ENCODE assay signal across 9 mouse cellular contexts in the genomic region with DNA sequence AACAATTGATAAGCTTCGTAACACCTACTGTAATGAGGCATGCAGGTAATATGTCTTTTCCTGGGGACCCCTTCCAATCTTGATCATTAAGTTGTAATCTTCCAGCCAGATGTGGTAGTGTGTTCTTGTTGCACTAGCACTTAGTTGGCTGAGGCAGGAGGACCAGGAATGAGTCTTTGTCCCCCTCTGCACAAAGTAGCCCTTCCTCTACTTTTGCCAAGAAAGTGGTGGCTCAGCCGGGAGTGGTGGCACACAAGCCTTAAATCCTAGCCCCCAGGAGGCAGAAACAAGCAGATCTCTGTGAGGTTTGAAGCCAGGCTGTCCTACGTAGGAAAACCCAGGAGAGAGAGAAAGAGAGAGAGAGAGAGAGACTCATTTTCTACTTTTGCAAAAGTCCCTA. TPM values are rescaled to one million over a fixed set of nuclear protein-coding genes. Genes with fewer than 3 reads are reported as not detected.
DNase-seq lines count a peak whose midpoint lies in the region; ATAC-seq and TF ChIP-seq lines count a peak whose summit lies in the region.
"Had no signal": no experiment of that assay in that cellular context is flagged by ENCODE, and none has a peak within 500 bp of the region (broad histone marks: within the 10 kb centered on the region; RNA-seq: fewer than 3 reads in every experiment).

No protein-coding gene starts in this region.

- no peaks in the 10 kb centered on the region for H3K9me3 ChIP-seq in heart, embryonic 14.5 days (ENCODE audit: control insufficient read depth, low read length)
- no peaks in the 10 kb centered on the region for H3K9me3 ChIP-seq in ES-Bruce4 (replicated peaks; ENCODE audit: control insufficient read depth, insufficient read depth, low read length, poor library complexity, severe bottlenecking)
- no peaks in the 10 kb centered on the region for H3K9me3 ChIP-seq in hindbrain, embryonic 12.5 days (replicated peaks)
- H3K9me3 ChIP-seq in midbrain, embryonic 10.5 days (replicated peaks) = no peaks in the 10 kb centered on the region

- ATAC-seq in heart, embryonic 14.5 days (ENCODE audit: insufficient number of reproducible peaks, insufficient read depth, low FRiP score, low read depth) = no peak
- no peak for ATAC-seq in hindbrain, embryonic 12.5 days (ENCODE audit: low FRiP score)

- no peak overlapping the region for H3K4me3 ChIP-seq in heart, embryonic 14.5 days (ENCODE audit: control insufficient read depth in 1 of 2, insufficient read depth in 1 of 2, low read depth in 1 of 2, low read length in 2 of 2)
- no peak overlapping the region for H3K4me3 ChIP-seq in ES-Bruce4 (ENCODE audit: low read depth, low read length)
- H3K4me3 ChIP-seq in hindbrain, embryonic 12.5 days = no peak overlapping the region
- H3K4me3 ChIP-seq in midbrain, embryonic 10.5 days = peak overlapping the region; percentile 51

- no peak for TF ChIP-seq CTCF in ES-Bruce4 (IDR thresholded peaks at IDR 0.05; ENCODE audit: low read depth, low read length)

- H3K4me2 ChIP-seq in heart, embryonic 14.5 days (ENCODE audit: low read length) = no peak overlapping the region
- H3K4me2 ChIP-seq in hindbrain, embryonic 12.5 days (replicated peaks) = peak overlapping the region; percentile 71; the same call in 1 of the 2 replicates

- no peaks in the 10 kb centered on the region for H3K27me3 ChIP-seq in heart, embryonic 14.5 days (ENCODE audit: control insufficient read depth, insufficient read depth, low read length)
- H3K27me3 ChIP-seq in ES-Bruce4 (ENCODE audit: control insufficient read depth, insufficient read depth, low read length, poor library complexity, severe bottlenecking) = no peaks in the 10 kb centered on the region
- H3K27me3 ChIP-seq in hindbrain, embryonic 12.5 days = no peaks in the 10 kb centered on the region
- no peaks in the 10 kb centered on the region for H3K27me3 ChIP-seq in midbrain, embryonic 10.5 days (ENCODE audit: low read depth, poor library complexity, severe bottlenecking)

- peaks cover 44 to 51% of the 10 kb centered on the region in 2 experiments for H3K4me1 ChIP-seq in heart, embryonic 14.5 days (ENCODE audit: control insufficient read depth in 2 of 2, insufficient read depth in 2 of 2, low read length in 2 of 2)
- H3K4me1 ChIP-seq in ES-Bruce4 (ENCODE audit: control insufficient read depth, insufficient read depth, low read length) = peaks cover 8% of the 10 kb centered on the region
- peaks cover 75% of the 10 kb centered on the region for H3K4me1 ChIP-seq in hindbrain, embryonic 12.5 days
- peaks cover 92% of the 10 kb centered on the region for H3K4me1 ChIP-seq in midbrain, embryonic 10.5 days

- WGBS in heart, embryonic 14.5 days = 76% methylated on average over 3 of the region's 3 CpGs
- WGBS in hindbrain, embryonic 12.5 days = 33% methylated on average over 3 of the region's 3 CpGs
- WGBS in midbrain, embryonic 10.5 days = 34% methylated on average over 3 of the region's 3 CpGs

- H3K9ac ChIP-seq in heart, embryonic 14.5 days (ENCODE audit: low read length) = peak overlapping the region; percentile 80; the same call in 1 of the 2 replicates
- no peak overlapping the region; the same call in 1 of the 2 replicates for H3K9ac ChIP-seq in ES-Bruce4 (ENCODE audit: low read depth, poor library complexity, severe bottlenecking)
- no peak overlapping the region for H3K9ac ChIP-seq in hindbrain, embryonic 12.5 days

- no peak for TF ChIP-seq POLR2A in ES-Bruce4 (IDR thresholded peaks at IDR 0.05; ENCODE audit: insufficient read depth, low read length)

- peak overlapping the region in 1 of 2 experiments; percentile 99; a peak in 3 of 4 replicates for H3K27ac ChIP-seq in heart, embryonic 14.5 days (replicated peaks in 1 of 2; ENCODE audit: control insufficient read depth in 1 of 2, insufficient read depth in 1 of 2, low read depth in 2 of 2, low read length in 2 of 2)
- peak overlapping the region; percentile 45; the same call in 1 of the 2 replicates for H3K27ac ChIP-seq in ES-Bruce4 (ENCODE audit: insufficient read depth, low read length)
- H3K27ac ChIP-seq in hindbrain, embryonic 12.5 days = peak overlapping the region; percentile 98
- H3K27ac ChIP-seq in midbrain, embryonic 10.5 days (replicated peaks) = peak overlapping the region; percentile 98

- TF ChIP-seq EP300 in ES-Bruce4 (IDR thresholded peaks at IDR 0.05; ENCODE audit: insufficient read depth, low read depth, low read length) = no peak

- no peaks in the 10 kb centered on the region for H3K36me3 ChIP-seq in heart, embryonic 14.5 days (ENCODE audit: control insufficient read depth, insufficient read depth, low read length)
- H3K36me3 ChIP-seq in ES-Bruce4 (ENCODE audit: control insufficient read depth, insufficient read depth, low read length, poor library complexity, severe bottlenecking) = no peaks in the 10 kb centered on the region
- H3K36me3 ChIP-seq in hindbrain, embryonic 12.5 days = no peaks in the 10 kb centered on the region
- no peaks in the 10 kb centered on the region for H3K36me3 ChIP-seq in midbrain, embryonic 10.5 days

- no peak for DNase-seq in heart, adult 18-20 months
- no peak for DNase-seq in midbrain, embryonic 10.5 days (ENCODE audit: low spot score)
- DNase-seq in spleen, postnatal 10 days (ENCODE audit: low spot score in 2 of 2) = no peak
- no peak for DNase-seq in testis, postnatal 10 days (ENCODE audit: low spot score)
- no peak for DNase-seq in spleen, adult 12 weeks (ENCODE audit: low spot score)
- DNase-seq: adrenal gland, adult 2 months had no signal

RNA-seq across cellular contexts. Expression of gene Btg2, which starts 17.0 kb away (rescaled TPM):
- 34.7 and 36.9 TPM in 2 replicates for polyA plus RNA-seq in heart, embryonic 14.5 days (2014; fragmentation: Nextera tagmentation; extraction: Ambion mirVana)
- 10 to 100 TPM; 31.1 to 32.0 TPM for total RNA-seq in heart, adult 18-20 months (2021)
- 109 and 112 TPM in 2 replicates for polyA plus RNA-seq in ES-Bruce4 (2011; ENCODE audit: insufficient read depth, insufficient read length, low read depth, missing spikeins)
- 90.4 and 105 TPM in 2 replicates for polyA plus RNA-seq in hindbrain, embryonic 12.5 days (2016; fragmentation: Nextera tagmentation; extraction: Ambion mirVana)
- polyA plus RNA-seq in midbrain, embryonic 10.5 days (2016; fragmentation: Nextera tagmentation; extraction: Ambion mirVana) = 107 and 161 TPM in 2 replicates

RNA-seq across cellular contexts. Expression of gene Fmod, which starts 24.9 kb away (rescaled TPM):
- polyA plus RNA-seq in heart, embryonic 14.5 days (2014; fragmentation: Nextera tagmentation; extraction: Ambion mirVana) = 15.9 and 18.0 TPM in 2 replicates
- total RNA-seq in heart, adult 18-20 months (2021) = 1 to 10 TPM; 6.2 to 9.3 TPM
- polyA plus RNA-seq in ES-Bruce4 (2011; ENCODE audit: insufficient read depth, insufficient read length, low read depth, missing spikeins) = not detected in 2 replicates
- 12.7 and 19.8 TPM in 2 replicates for polyA plus RNA-seq in hindbrain, embryonic 12.5 days (2016; fragmentation: Nextera tagmentation; extraction: Ambion mirVana)
- polyA plus RNA-seq in midbrain, embryonic 10.5 days (2016; fragmentation: Nextera tagmentation; extraction: Ambion mirVana) = 2.8 and 6.5 TPM in 2 replicates

RNA-seq across cellular contexts. Expression of gene Chit1, which starts 49.1 kb away (rescaled TPM):
- 0.46 and 0.96 TPM in 2 replicates for polyA plus RNA-seq in heart, embryonic 14.5 days (2014; fragmentation: Nextera tagmentation; extraction: Ambion mirVana)
- total RNA-seq in heart, adult 18-20 months (2021) = not detected
- not detected in 2 replicates for polyA plus RNA-seq in ES-Bruce4 (2011; ENCODE audit: insufficient read depth, insufficient read length, low read depth, missing spikeins)
- polyA plus RNA-seq in hindbrain, embryonic 12.5 days (2016; fragmentation: Nextera tagmentation; extraction: Ambion mirVana) = 0.13 TPM in 1 of 2 replicates, not detected in the other
- polyA plus RNA-seq in midbrain, embryonic 10.5 days (2016; fragmentation: Nextera tagmentation; extraction: Ambion mirVana) = not detected in 2 replicates
- total RNA-seq: adrenal gland, adult 2 months had no signal
